Mouse (Mus musculus) kidney, adult 9 months (tissue): ENCODE measurements around the gene Tfpi.
"Not testable (repeated sequence)": the region's sequence is repeated elsewhere in the genome, so short reads cannot be mapped to it uniquely, and the experiment has no call there.

ENCODE experiments used
- DNase-seq: peaks from one replicate; pipeline ENCODE4 v3.0.0; 2022

Gene Tfpi

GRCm38 (mm10) chr2:84473941-84474530 is 2.5 kb downstream of the Tfpi start:
- DNase-seq: no peak

GRCm38 (mm10) chr2:84467391-84467790 is 9.2 kb downstream of the Tfpi start:
- no peak for DNase-seq

GRCm38 (mm10) chr2:84464956-84465355 is 11.6 kb downstream of the Tfpi start:
- DNase-seq: no peak

GRCm38 (mm10) chr2:84462411-84462810 is 14.2 kb downstream of the Tfpi start:
- DNase-seq: no peak

DNA sequence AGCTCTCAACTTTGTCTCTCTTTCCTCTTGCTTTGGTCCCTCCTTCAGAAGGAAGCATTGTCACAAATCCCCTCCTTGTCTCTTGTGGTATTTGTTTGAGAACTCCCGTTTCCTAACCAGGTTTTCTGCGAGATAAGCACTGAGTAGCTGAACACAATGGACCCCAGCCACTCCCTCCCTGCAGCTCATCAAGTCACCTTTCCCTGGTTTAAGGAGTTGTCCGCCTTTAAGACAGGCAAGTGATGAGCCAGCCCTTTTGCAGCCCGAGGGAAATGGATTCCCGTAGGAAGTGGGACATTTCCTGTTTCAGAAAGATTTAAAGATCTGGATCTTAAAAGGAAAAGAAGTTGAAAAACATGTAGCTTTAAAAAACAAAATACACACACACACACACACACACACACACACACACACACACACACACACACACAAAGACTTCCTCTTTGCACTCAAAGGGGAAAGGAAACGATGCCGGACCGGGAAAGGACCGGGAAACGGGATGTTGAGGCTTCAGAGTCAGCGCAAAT is 16.9 kb downstream of the Tfpi start:
- DNase-seq: peak; percentile 28

DNA sequence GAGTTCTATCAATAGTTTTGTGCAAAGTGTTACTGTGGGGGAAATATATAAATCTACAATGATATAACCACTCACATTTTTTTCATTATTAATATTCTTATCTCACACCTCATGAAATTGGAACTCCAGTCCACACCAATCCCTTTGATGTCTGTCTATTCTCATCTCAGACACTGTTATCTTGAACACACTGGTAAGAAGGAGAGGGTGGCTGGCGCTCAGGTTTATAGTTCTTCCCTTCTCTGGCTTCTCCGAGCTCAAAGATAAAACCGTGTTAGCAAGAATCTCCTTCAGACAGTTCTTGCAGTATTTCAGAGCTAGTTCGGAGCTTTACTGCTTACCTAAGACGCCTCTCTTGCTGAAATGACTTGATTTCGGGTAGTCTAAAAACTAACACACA is 19.4 kb downstream of the Tfpi start:
- DNase-seq: no peak

DNA sequence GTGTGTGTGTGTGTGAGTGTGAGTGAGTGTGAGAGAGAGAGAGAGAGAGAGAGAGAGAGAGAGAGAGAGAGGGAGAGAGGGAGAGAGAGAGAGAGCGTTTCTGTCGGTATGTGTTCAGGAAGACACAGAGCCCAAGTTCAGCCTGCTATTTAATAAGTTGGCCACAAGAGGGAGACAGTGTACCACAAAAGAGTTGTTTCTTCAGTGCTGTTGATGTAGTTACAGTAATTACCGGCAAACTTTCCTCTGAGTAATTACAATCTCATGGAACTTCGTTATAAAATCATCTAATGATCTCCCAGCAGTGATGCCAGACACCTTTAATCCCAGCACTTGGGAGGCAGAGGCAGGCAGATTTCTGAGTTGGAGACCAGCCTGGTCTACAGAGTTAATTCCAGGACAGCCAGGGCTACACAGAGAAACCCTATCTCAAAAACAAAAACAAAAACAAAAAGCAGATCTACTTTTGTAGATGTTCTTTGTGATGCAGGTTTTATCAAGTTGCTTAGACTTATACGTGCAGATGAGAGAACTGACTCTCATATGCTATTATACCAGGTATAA is 21.3 kb downstream of the Tfpi start:
- peak; percentile 76 for DNase-seq

- DNase-seq: peak; percentile 6
Observed at GRCm38 (mm10) chr2:84454551-84455235, 21.9 kb downstream of the Tfpi start.

- peak; percentile 43 for DNase-seq
Observed at GRCm38 (mm10) chr2:84454051-84454450, 22.5 kb downstream of the Tfpi start.

- no peak for DNase-seq
Observed at GRCm38 (mm10) chr2:84445499-84445898, 31.1 kb downstream of the Tfpi start.

DNA sequence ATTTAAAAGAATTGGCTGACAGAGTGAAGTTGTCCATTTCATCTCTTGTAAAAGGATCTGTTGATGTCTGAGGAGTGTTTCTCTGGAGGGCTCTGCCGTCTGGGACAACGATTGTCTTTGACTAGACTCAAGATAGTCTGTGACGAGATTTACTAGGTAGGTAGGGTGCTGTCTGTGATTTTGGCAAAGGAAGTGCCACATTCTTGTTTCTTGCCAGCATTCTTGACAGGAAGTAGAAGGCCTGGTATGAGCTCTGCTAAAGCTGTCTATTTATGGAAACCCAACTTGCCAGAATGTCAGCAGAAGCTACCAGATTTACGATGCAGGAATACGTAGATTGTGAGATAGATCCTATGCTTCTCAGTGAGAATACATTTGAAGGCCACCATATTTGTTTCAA is 34.6 kb downstream of the Tfpi start:
- no peak for DNase-seq

DNA sequence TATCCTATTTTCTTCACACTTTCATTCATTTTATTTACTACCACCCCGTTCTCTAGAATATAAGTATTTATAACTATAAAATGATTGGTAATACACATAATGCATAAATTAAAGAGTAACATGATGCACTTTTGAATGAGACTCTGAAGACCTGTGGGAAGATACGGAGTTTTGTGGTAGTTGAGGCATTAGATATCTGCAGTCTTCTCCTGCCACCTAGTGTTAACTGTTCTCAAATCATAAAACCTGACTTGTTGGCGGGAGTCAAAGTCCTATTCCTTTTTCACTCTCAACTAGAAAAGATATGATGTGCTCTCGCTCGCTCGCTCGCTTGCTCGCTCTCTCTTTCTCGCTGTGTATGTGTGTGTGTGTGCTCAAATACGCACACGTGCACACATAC is 46.9 kb downstream of the Tfpi start:
- peak; percentile 75 for DNase-seq

DNA sequence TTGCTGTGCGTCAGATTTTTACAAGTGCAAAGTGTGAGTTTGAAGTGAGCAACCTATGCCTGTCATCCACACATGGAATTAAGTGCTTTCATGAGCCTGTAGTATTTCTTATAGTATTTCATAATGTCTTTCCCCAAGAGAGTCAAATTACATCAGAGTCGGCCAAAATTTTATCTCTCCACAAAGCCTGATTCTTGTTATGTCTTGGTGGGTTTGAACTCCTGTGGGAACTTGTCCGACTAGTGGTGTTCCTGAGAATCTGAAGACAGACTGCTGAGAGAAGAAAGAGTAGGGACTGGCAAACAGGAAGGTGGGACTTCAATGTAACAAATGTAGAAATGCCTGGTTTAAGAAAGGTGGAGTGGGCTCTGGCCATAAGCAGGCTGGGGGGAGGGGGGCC is 47.7 kb downstream of the Tfpi start:
- DNase-seq: no peak

DNA sequence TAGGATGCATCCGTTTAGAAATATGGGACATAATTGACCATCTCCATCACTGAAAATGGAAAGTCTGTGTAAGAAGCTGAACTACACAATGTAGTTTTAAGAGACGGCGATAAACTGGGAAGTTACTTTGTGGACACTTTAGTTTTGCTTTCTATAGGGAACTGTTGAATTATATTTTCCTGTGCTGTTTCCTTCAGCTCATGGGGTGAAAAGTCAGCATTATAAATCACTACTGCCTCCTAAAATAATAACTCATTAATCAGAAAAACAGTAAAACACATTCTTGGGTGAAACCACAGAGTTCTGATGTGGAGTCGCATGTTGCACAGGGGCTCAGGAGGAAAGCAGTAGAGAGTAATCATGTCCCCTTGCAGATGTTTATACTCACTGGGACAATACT is 50.0 kb downstream of the Tfpi start:
- DNase-seq: peak; percentile 25

DNA sequence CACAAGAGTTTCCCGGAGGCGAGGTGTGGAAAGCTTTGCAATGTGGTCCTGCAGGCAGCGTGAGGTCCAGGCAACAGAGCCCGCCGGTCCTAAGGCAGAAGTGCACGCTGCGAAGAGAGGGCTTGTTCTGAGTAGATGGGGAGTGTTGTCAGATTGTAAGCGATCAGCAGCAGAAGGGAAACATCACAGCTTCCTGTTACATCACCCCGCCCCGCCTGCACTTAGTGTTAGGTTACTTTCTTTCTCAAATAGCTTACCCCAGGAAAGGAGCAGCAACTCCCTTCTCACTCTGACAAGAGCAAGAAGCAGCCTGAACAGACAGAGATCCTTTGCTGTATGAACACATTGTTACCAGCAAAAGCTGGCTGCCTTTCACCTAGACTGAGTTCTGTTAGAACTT is 51.4 kb downstream of the Tfpi start, which contains the start of gene Calcrl:
Calcrl (minus strand) TSS at position 274 of the 400 bp plus-strand sequence.
- peak; percentile 86 for DNase-seq

GRCm38 (mm10) chr2:84416501-84416900 is 60.1 kb downstream of the Tfpi start:
- no peak for DNase-seq

- DNase-seq: no peak
Observed at GRCm38 (mm10) chr2:84409796-84410592, 66.6 kb downstream of the Tfpi start.

DNA sequence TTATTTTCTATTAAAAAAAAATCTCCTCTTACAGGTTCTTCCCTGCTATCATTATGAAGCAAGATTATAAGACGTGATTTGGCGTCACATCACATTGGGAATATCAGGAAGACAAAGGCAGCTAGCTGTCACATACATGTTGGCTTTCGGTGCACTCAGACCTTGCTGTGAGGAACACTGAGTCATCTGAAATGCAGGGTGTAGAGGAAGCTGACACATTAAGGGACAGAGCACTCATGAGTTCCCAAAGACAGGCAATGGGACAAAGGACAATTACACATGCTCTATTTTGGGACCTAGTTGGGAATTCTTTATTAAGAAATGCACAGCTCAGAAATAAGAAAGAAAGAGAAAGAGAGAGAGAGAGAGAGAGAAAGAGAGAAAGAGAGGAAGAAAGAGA is 71.7 kb downstream of the Tfpi start:
- DNase-seq: no peak

DNA sequence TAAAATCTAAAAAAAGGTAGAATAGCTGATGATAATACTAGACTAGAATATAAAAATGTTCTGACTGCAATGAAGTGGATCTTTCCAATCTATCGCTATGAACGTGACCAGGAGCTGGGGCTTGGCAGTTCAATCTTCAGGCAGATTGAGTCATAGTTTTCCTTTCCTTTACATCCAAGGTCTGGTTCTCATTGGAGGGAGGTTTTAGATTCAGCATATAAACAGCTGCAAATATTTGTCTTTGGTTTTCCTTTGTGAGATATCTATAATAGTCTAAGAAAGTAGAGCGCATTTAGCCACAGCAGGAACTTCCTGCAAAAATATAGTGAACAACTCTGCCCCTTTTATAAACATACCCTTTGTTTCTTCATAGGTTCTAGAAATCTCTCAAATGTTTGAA is 73.9 kb downstream of the Tfpi start:
- no peak for DNase-seq

DNA sequence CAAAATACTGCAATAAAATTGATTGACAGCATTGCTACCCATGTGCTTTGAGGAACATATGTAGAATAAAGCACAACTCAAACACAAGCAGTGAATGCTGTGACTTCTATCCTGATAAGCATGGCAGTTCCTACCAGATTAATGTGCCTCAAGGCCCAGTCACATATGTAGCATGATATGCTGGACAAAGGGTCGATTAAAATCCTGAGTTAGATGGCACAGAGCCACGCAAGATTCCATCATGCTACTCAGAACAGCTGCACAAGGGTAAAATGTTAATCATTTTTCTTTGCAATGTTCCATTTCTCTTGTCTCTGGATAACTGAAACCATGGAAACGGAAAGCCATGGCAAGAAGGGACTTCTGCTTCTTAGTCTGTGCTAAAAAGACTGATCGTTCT is 80.0 kb downstream of the Tfpi start:
- no peak for DNase-seq

DNA sequence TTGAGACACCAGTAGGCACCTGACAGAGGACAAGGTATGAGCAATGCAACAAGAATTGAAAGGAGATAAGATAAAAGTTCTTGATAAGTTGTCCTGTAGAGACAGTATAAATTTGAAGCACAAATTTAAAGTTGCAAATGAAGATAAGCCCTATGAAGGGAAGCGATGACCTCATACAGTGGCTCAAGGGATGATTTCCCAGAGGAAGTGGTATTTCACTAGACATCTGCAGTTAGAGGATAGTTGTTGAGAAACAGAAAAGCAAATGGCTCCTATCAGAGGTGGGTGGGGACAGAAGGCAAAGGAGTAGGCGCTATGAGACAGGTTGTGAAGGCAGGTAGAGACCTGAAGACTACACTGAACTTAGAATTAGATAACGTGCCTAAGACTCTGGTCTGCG is 83.3 kb downstream of the Tfpi start:
- no peak for DNase-seq

- DNase-seq: no peak
Observed at GRCm38 (mm10) chr2:84389075-84389474, 87.5 kb downstream of the Tfpi start.

DNA sequence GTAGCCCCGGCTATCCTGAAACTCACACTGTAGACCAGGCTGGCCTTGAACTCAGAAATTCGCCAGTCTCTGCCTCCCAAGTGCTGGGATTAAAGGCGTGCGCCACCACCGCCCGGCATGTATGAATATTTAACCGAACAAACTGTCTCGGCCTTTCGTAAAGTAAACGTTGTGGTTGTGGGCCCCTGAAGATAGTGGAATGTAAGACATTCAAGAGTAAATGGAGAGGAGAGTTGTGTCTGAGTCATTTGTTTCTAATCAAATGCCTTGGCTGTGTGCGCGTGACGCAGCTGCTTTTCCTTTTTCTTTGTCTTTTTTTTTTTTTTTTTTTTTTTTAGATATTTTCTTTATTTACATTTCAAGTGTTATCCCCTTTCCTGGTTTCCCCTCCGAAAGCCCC is 88.0 kb downstream of the Tfpi start:
- not testable (repeated sequence) for DNase-seq
